ENCODE assay signal across 23 mouse cellular contexts in the genomic region with DNA sequence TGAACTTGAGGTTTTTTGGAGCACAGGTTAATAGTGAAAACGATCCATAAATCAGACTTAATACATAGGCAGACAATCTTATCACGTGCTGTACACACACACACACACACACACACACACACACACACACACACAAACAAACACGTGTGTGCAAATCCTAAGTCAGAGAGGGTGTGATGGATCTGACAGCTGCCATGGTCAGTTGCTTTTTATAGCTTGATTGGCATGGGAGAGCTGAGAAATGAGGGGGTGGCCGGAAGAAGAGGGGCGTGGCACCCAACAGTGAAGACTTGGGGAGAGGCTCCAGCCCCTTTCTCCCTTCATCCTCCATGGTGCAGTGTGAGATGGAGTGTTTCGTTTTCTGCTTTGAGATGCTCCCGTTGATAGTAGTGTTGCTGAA. TPM values are rescaled to one million over a fixed set of nuclear protein-coding genes. Genes with fewer than 3 reads are reported as not detected.
A peak's percentile ranks its signal among the peaks of the same experiment; 100 is the strongest.
DNase-seq lines count a peak whose midpoint lies in the region; ATAC-seq and TF ChIP-seq lines count a peak whose summit lies in the region.
"Had no signal": no experiment of that assay in that cellular context is flagged by ENCODE, and none has a peak within 500 bp of the region (broad histone marks: within the 10 kb centered on the region; RNA-seq: fewer than 3 reads in every experiment).

No protein-coding gene starts in this region.

- peaks cover 7 to 19% of the 10 kb centered on the region in 2 experiments for H3K4me1 ChIP-seq in heart, embryonic 14.5 days (ENCODE audit: control insufficient read depth in 2 of 2, insufficient read depth in 2 of 2, low read length in 2 of 2)
- no peaks in the 10 kb centered on the region for H3K4me1 ChIP-seq in lung, adult 2 months (ENCODE audit: control insufficient read depth, insufficient read depth, low read length)
- H3K4me1 ChIP-seq in E14TG2a.4 (replicated peaks; ENCODE audit: low read depth, low read length), result peaks cover 62% of the 10 kb centered on the region
- peaks cover 2% of the 10 kb centered on the region for H3K4me1 ChIP-seq in ES-Bruce4 (ENCODE audit: control insufficient read depth, insufficient read depth, low read length)
- H3K4me1 ChIP-seq: liver, embryonic 13.5 days had no signal

- TF ChIP-seq POLR2A in lung, adult 2 months (IDR thresholded peaks at IDR 0.05; ENCODE audit: borderline replicate concordance, extremely low read depth, low read depth, low read length), result no peak
- TF ChIP-seq POLR2A in ES-Bruce4 (IDR thresholded peaks at IDR 0.05; ENCODE audit: insufficient read depth, low read length), result no peak

- H3K4me2 ChIP-seq in heart, embryonic 14.5 days (ENCODE audit: low read length), result peak overlapping the region; percentile 44
- H3K4me2 ChIP-seq: forebrain, embryonic 13.5 days; hindbrain, embryonic 12.5 days; limb, embryonic 13.5 days; liver, embryonic 13.5 days; neural tube, embryonic 15.5 days; stomach, embryonic 15.5 days had no signal

- no peaks in the 10 kb centered on the region for H3K9me3 ChIP-seq in heart, embryonic 14.5 days (ENCODE audit: control insufficient read depth, low read length)
- no peaks in the 10 kb centered on the region for H3K9me3 ChIP-seq in E14TG2a.4 (ENCODE audit: low read length)
- H3K9me3 ChIP-seq in ES-Bruce4 (replicated peaks; ENCODE audit: control insufficient read depth, insufficient read depth, low read length, poor library complexity, severe bottlenecking), result no peaks in the 10 kb centered on the region
- H3K9me3 ChIP-seq: forebrain, embryonic 13.5 days; hindbrain, embryonic 12.5 days; limb, embryonic 13.5 days; liver, embryonic 13.5 days; neural tube, embryonic 15.5 days; stomach, embryonic 15.5 days had no signal

- H3K27me3 ChIP-seq in heart, embryonic 14.5 days (ENCODE audit: control insufficient read depth, insufficient read depth, low read length), result no peaks in the 10 kb centered on the region
- H3K27me3 ChIP-seq in E14TG2a.4 (ENCODE audit: insufficient read depth, low read length), result no peaks in the 10 kb centered on the region
- no peaks in the 10 kb centered on the region for H3K27me3 ChIP-seq in ES-Bruce4 (ENCODE audit: control insufficient read depth, insufficient read depth, low read length, poor library complexity, severe bottlenecking)
- H3K27me3 ChIP-seq: forebrain, embryonic 13.5 days; hindbrain, embryonic 12.5 days; limb, embryonic 13.5 days; liver, embryonic 13.5 days; neural tube, embryonic 15.5 days; stomach, embryonic 15.5 days had no signal

- TF ChIP-seq EP300 in ES-Bruce4 (IDR thresholded peaks at IDR 0.05; ENCODE audit: insufficient read depth, low read depth, low read length), result 0 out of 2 replicates have a peak, but pooled peaks have one; percentile 21

- no peak for DNase-seq in heart, postnatal 10 days
- no peak for DNase-seq in lung, adult 2 months
- no peak for DNase-seq in lung, postnatal 36 days
- no peak for DNase-seq in yolk sac, embryonic 10.5 days (ENCODE audit: low spot score)
- DNase-seq: adrenal gland, postnatal 36 days; cerebellum, adult 9-10 months; heart, adult 18-20 months; kidney, postnatal 4 days; liver, embryonic 13.5 days; right cerebral cortex, adult 18-20 months; right cerebral cortex, postnatal 4 days; thymus, adult 18-20 months; thymus, postnatal 36 days had no signal

- no peaks in the 10 kb centered on the region for H3K36me3 ChIP-seq in heart, embryonic 14.5 days (ENCODE audit: control insufficient read depth, insufficient read depth, low read length)
- H3K36me3 ChIP-seq in E14TG2a.4 (ENCODE audit: insufficient read depth, low read length) (no peaks in the 10 kb centered on the region), ES-Bruce4 (ENCODE audit: control insufficient read depth, insufficient read depth, low read length, poor library complexity, severe bottlenecking) (no peaks in the 10 kb centered on the region)
- H3K36me3 ChIP-seq: liver, embryonic 13.5 days; neural tube, embryonic 15.5 days; stomach, embryonic 15.5 days had no signal

- H3K27ac ChIP-seq in heart, embryonic 14.5 days (replicated peaks in 1 of 2; ENCODE audit: control insufficient read depth in 1 of 2, insufficient read depth in 1 of 2, low read depth in 2 of 2, low read length in 2 of 2), result peak overlapping the region in 1 of 2 experiments; percentile 44; a peak in 1 of 4 replicates
- H3K27ac ChIP-seq in ES-Bruce4 (ENCODE audit: insufficient read depth, low read length), result no peak overlapping the region
- H3K27ac ChIP-seq: forebrain, embryonic 13.5 days; limb, embryonic 13.5 days; liver, embryonic 13.5 days; macrophage; neural tube, embryonic 15.5 days; stomach, embryonic 15.5 days had no signal

- no peak overlapping the region for H3K9ac ChIP-seq in heart, embryonic 14.5 days (ENCODE audit: low read length)
- no peak overlapping the region for H3K9ac ChIP-seq in ES-Bruce4 (ENCODE audit: low read depth, poor library complexity, severe bottlenecking)
- H3K9ac ChIP-seq: forebrain, embryonic 13.5 days; hindbrain, embryonic 12.5 days; limb, embryonic 13.5 days; liver, embryonic 13.5 days; neural tube, embryonic 15.5 days; stomach, embryonic 15.5 days had no signal

- intact Hi-C loops in heart, postnatal 10 days (cut with DNase I), result no loop called here

- no peak for TF ChIP-seq CTCF in lung, adult 2 months (IDR thresholded peaks at IDR 0.05; ENCODE audit: insufficient read depth, low read length)
- no peak for TF ChIP-seq CTCF in E14TG2a.4 (conservative IDR thresholded peaks at IDR 0.05; ENCODE audit: low read length)
- TF ChIP-seq CTCF in ES-Bruce4 (IDR thresholded peaks at IDR 0.05; ENCODE audit: low read depth, low read length), result no peak

- no peak for ATAC-seq in heart, embryonic 14.5 days (ENCODE audit: insufficient number of reproducible peaks, insufficient read depth, low FRiP score, low read depth)
- ATAC-seq: forebrain, embryonic 13.5 days; intestine, postnatal 0 days had no signal

- H3K4me3 ChIP-seq in heart, embryonic 14.5 days (ENCODE audit: control insufficient read depth in 1 of 2, insufficient read depth in 1 of 2, low read depth in 1 of 2, low read length in 2 of 2), result no peak overlapping the region; a peak in 1 of 4 replicates
- H3K4me3 ChIP-seq in lung, adult 2 months (replicated peaks; ENCODE audit: extremely low read depth, low read depth, low read length), result peak overlapping the region; percentile 19
- H3K4me3 ChIP-seq in E14TG2a.4 (replicated peaks; ENCODE audit: low read length) (0 out of 2 replicates have a peak overlapping the region, but pooled peaks have one; percentile 20), ES-Bruce4 (ENCODE audit: low read depth, low read length) (no peak overlapping the region)
- H3K4me3 ChIP-seq: forebrain, embryonic 13.5 days; hindbrain, embryonic 12.5 days; limb, embryonic 13.5 days; liver, embryonic 13.5 days; neural tube, embryonic 15.5 days; stomach, embryonic 15.5 days had no signal

- 52% methylated on average over 7 of the region's 7 CpGs for WGBS in heart, embryonic 14.5 days
- 69% methylated on average over 7 of the region's 7 CpGs for WGBS in lung, adult 2 months

RNA-seq across cellular contexts. Expression of a gene that starts 45.4 kb away (rescaled TPM):
- polyA plus RNA-seq in heart, embryonic 14.5 days (2014; fragmentation: Nextera tagmentation; extraction: Ambion mirVana), result 316 and 382 TPM in 2 replicates
- 100 to 1,000 TPM; 366 to 428 TPM for total RNA-seq in heart, postnatal 10 days (2021)
- 163 and 215 TPM in 2 replicates for polyA plus RNA-seq in lung, adult 2 months (2012; rRNA removed)
- polyA plus RNA-seq in ES-Bruce4 (2011; ENCODE audit: insufficient read depth, insufficient read length, low read depth, missing spikeins), result 258 and 261 TPM in 2 replicates

Comparison
In these comparisons a context has a peak if more than half of its experiments do, and no peak if none do; other contexts are left out.
1. H3K4me3 ChIP-seq: peak in lung, adult 2 months (single experiment) and E14TG2a.4 (single experiment); none in heart, embryonic 14.5 days (0 of 2) and ES-Bruce4 (single experiment).